Mouse (Mus musculus): ENCODE measurements around the gene Gm13119.
"Not testable (repeated sequence)": the region's sequence is repeated elsewhere in the genome, so short reads cannot be mapped to it uniquely, and the experiment has no call there.

Gm13119 gene

DNA sequence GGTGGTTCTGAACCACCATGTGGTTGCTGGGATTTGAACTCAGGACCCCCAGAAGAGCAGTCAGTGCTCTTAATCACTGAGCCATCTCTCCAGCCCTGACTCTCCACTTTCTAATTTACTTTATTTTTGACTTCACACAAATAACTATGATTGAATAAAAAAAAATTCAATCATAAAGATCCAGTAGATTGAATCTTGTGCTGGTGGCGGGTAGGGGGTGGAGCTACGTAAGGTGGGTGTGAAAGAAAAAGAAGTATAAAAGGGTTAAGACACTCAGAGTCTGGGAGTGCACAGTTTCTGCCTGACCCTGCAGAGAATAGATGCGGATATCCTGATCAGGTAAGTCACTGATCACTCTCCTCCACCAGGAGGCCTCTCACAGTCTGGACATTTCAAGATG is at the start of gene Gm13119:
Gene Gm13119, plus strand, starts transcription at position 301 of the 400 bp plus-strand sequence.
- not testable (repeated sequence) for DNase-seq

- not testable (repeated sequence) for DNase-seq
Measured at GRCm38 (mm10) chr4:144312666-144313460, 44.9 kb upstream of the Gm13119 start.

DNA sequence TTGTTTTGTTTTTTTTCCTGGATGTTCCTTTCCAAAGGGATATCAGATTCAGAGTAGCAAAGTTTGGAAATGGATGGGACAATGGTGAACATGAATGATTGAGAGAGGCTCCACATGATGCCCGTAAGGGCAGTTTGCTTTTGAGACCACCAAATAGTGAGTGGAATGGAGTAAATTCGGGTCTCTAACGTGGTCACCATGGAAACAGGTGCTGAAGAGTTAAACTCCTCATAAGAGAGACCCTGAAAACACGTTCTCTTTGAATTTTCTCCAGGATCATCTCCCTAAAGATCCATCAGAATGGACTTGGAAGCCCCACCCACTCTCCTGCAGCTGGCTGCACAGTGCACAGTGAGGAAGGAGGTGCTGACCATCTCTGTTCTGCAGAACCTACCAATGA is 27.8 kb upstream of the Gm13119 start, which contains the start of gene Gm13128:
Gene Gm13128, plus strand, starts transcription at position 301 of the 400 bp plus-strand sequence.
- DNase-seq, result not testable (repeated sequence)

GRCm38 (mm10) chr4:144335856-144336255 is 21.9 kb upstream of the Gm13119 start:
- not testable (repeated sequence) for DNase-seq

- DNase-seq, result no peak
Measured at GRCm38 (mm10) chr4:144377911-144378310, 20.2 kb downstream of the Gm13119 start, which contains the start of gene Pramef20. Gene Pramef20, minus strand, starts transcription at chr4:144377933.

GRCm38 (mm10) chr4:144396316-144396715 is 38.6 kb downstream of the Gm13119 start:
- DNase-seq, result no peak

- DNase-seq, result no peak
Measured at GRCm38 (mm10) chr4:144402712-144403111, 45.0 kb downstream of the Gm13119 start.

DNA sequence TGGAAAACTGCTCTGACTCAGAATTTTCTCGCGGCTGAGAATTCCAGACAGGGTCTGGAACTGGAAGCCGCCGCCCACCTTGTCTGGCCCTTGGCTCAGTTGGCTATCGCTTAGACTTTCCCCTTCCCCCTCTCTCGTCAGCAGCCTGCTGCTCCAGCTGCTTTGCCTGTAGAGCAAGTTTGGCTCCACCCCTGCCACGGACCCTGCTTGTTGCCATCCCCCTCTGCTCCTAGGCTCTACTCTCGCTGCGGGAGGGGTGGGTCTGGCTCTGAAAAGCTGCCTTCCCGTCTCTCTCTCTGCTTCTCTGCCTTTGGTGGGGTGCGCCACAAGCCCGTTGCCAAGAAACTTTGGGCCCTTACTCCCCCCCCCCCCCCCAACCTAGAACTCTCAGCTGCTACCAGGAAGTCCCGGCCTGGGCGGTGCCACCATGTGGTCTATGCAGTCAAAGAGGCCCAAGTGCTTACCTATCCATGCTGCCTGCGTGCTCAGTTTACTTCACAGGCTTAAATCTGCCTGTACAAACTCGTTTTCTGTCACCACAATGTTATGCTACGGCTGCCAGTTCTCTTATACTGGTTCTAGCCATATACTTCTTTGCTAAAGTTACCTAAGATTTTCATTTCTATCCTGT is 46.8 kb downstream of the Gm13119 start:
- peak; percentile 3 for DNase-seq

GRCm38 (mm10) chr4:144406261-144406660 is 48.5 kb downstream of the Gm13119 start:
- DNase-seq, result no peak

- no peak for DNase-seq
Measured at GRCm38 (mm10) chr4:144408290-144408689, 50.5 kb downstream of the Gm13119 start, which contains the start of gene Pramef12. Gene Pramef12, minus strand, starts transcription at chr4:144408464.

Data from lung, postnatal 14 days (tissue).